Mouse (Mus musculus) mesoderm, embryonic 11.5 days (tissue): ENCODE results near the gene Ahctf1.
"Not testable (repeated sequence)": the region's sequence is repeated elsewhere in the genome, so short reads cannot be mapped to it uniquely, and the experiment has no call there.

Experiments
- DNase-seq: peaks from one replicate; pipeline ENCODE4 v3.0.0-alpha.2; 2012; ENCODE audit warnings: low read depth, low spot score

The Ahctf1 gene

GRCm38 (mm10) chr1:179715289-179715688 is 88.2 kb downstream of the Ahctf1 start:
- DNase-seq, result not testable (repeated sequence)

- DNase-seq, result no peak
Observed at GRCm38 (mm10) chr1:179713367-179713766, 90.1 kb downstream of the Ahctf1 start.

GRCm38 (mm10) chr1:179712658-179713057 is 90.8 kb downstream of the Ahctf1 start:
- DNase-seq, result no peak

DNA sequence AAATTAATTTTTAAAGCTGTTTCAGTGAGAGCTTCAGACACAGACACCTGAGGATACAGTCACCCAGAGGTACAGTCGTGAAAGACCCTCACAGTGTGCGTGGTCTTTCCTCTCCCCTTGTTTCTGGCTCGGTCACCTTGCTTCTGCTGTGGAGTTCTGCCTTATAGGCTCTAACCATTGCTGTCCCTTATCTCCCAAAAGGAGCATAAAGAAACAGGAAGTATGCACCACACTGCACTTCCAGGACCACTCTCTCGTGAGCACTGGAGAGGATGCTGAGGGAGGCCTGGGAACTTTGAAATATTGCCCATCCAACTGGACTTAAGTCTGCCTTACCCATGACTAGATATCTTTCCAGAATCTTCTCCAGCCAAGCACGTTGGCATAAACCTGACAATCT is 92.7 kb downstream of the Ahctf1 start:
- no peak for DNase-seq

DNA sequence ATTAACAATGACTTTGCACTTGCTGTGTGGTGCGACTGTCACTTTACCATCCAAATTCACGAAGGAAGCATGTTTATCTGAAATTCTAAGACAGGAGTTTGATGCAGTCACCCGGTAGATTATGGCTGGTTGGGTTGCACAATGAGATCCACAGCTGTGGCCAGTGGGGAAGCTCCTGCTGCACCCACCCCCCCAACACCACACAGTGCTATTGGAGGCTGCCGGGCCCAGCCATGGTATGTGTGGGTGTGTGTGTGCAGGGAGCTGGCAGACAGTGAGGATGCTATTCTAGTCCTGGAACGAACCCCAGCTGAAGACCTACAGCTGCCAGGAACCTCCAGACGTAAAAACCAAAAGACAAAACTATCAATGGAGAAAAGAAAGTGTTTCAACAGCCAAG is 94.1 kb downstream of the Ahctf1 start:
- no peak for DNase-seq

DNA sequence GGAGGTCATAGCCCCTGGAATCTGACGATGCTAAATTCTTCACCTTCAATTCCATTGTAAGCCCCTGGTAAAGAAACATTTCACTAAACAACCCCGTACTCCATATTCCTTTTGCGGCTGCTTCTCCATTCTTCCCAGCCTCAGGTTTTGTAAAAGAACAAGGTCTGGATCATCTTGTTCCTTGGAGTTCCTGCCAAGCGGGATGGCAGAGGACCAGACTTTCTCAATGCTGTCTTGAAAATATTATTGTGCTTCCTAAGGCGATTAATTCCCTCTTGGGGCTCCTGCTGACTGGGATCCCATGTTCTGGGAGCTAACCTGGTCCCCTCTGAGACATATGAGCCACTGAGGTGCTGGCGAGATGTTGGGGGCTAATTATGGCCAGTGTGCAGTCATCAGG is 98.3 kb downstream of the Ahctf1 start:
- no peak for DNase-seq

DNA sequence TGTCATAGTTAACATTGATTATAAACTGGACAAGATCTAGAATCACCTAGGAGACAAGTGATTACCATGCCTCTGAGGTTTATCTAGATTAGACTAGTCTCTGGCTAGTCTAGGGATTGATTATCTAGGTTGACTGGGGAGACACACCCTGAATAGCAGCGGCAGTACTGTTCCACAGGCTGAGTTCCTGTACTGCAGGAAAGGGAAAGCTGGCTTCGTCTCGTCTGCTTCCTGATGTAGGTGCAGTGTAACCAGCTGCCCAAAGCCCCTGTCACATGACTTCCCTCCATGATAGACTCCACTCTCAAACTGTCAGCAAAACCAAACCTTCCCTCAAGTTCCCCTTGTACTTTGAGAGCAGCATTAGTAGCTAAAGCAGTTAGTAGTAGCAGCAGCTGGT is 99.3 kb downstream of the Ahctf1 start:
- DNase-seq, result no peak
